Mouse (Mus musculus): Measurements from ENCODE around the gene Capn7.

Gene Capn7

GRCm38 (mm10) chr14:31414235-31414966 lies 78.0 kb downstream of the Capn7 start:
- DNase-seq (ENCODE audit: low spot score) = no peak

- DNase-seq (ENCODE audit: low spot score) = no peak
These were observed 78.5 kb downstream of the Capn7 start for GRCm38 (mm10) chr14:31414967-31415376.

GRCm38 (mm10) chr14:31416411-31416810 lies 80.0 kb downstream of the Capn7 start:
- DNase-seq (ENCODE audit: low spot score) = no peak

- no peak for DNase-seq (ENCODE audit: low spot score)
These were observed 80.6 kb downstream of the Capn7 start for GRCm38 (mm10) chr14:31416835-31417549.

- DNase-seq (ENCODE audit: low spot score) = no peak
These were observed 82.8 kb downstream of the Capn7 start for GRCm38 (mm10) chr14:31419279-31419678.

- no peak for DNase-seq (ENCODE audit: low spot score)
These were observed 83.7 kb downstream of the Capn7 start for GRCm38 (mm10) chr14:31420135-31420534.

GRCm38 (mm10) chr14:31420562-31420961 lies 84.1 kb downstream of the Capn7 start:
- no peak for DNase-seq (ENCODE audit: low spot score)

GRCm38 (mm10) chr14:31420985-31421384 lies 84.5 kb downstream of the Capn7 start:
- no peak for DNase-seq (ENCODE audit: low spot score)

All from MN1 (cell line).